ENCODE assay signal across 32 mouse cellular contexts in the genomic region with DNA sequence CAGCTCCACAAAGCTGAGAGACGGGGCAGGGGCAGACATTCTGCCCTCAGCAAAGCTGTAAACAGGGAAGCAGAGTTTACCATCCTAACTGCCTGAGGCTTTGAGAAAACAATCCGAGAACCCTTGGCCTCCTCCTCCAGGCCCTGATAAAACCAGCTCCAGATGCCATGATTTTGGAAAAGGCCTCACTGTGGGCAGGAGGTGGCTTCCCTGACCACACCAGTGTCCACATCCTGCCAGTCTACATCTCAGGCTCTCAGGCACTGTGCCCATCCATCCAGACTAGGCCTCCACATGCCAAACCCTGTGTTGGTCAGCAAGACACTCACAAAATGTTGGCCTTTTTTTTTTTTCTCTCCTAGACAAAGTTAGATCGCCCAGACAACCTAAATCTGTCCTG. TPM values are rescaled to one million over a fixed set of nuclear protein-coding genes. Genes with fewer than 3 reads are reported as not detected.
A peak's percentile ranks its signal among the peaks of the same experiment; 100 is the strongest.
DNase-seq lines count a peak whose midpoint lies in the region; ATAC-seq and TF ChIP-seq lines count a peak whose summit lies in the region.
"Had no signal": no experiment of that assay in that cellular context is flagged by ENCODE, and none has a peak within 500 bp of the region (broad histone marks: within the 10 kb centered on the region; RNA-seq: fewer than 3 reads in every experiment).

No protein-coding gene starts in this region.

- no peak for TF ChIP-seq CTCF in gastrocnemius, adult 2 months (IDR thresholded peaks at IDR 0.05)

- no peak for DNase-seq in gastrocnemius, adult 2 months
- no peak for DNase-seq in gastrocnemius, postnatal 14 days
- peak; percentile 76 for DNase-seq in 3T3-L1 (ENCODE audit: low read depth, low spot score)
- no peak for DNase-seq in layer of hippocampus, adult 18-20 months (ENCODE audit: low spot score in 2 of 2)
- DNase-seq in retina, postnatal 1 day, result no peak
- DNase-seq: adrenal gland, adult 2 months; adrenal gland, postnatal 14 days; cerebellum, adult 11 months; cerebellum, adult 2 months; cerebellum, adult 9-11 months; cerebellum, postnatal 25 days; gastrocnemius, postnatal 10 days; heart, adult 11 months; heart, postnatal 36 days; kidney, adult 18-20 months had no signal

- H3K27me3 ChIP-seq in embryonic facial prominence, embryonic 15.5 days, result no peaks in the 10 kb centered on the region
- H3K27me3 ChIP-seq: forebrain, embryonic 15.5 days; Patski had no signal

- H3K27ac ChIP-seq in gastrocnemius, adult 2 months, result peak overlapping the region; percentile 31; the same call in 1 of the 2 replicates
- no peak overlapping the region for H3K27ac ChIP-seq in embryonic facial prominence, embryonic 15.5 days (replicated peaks)
- H3K27ac ChIP-seq: embryonic facial prominence, embryonic 13.5 days; forebrain, embryonic 12.5 days; forebrain, embryonic 15.5 days; hindbrain, embryonic 10.5 days; hindbrain, embryonic 13.5 days; hindbrain, postnatal 0 days had no signal

- H3K4me1 ChIP-seq in embryonic facial prominence, embryonic 15.5 days, result no peaks in the 10 kb centered on the region
- H3K4me1 ChIP-seq: embryonic facial prominence, embryonic 13.5 days; forebrain, embryonic 12.5 days; forebrain, embryonic 15.5 days; hindbrain, embryonic 10.5 days; hindbrain, embryonic 13.5 days had no signal

- no peak overlapping the region for H3K9ac ChIP-seq in embryonic facial prominence, embryonic 15.5 days
- H3K9ac ChIP-seq: embryonic facial prominence, embryonic 13.5 days; forebrain, embryonic 12.5 days; forebrain, embryonic 15.5 days; hindbrain, embryonic 13.5 days had no signal

- ATAC-seq in embryonic facial prominence, embryonic 15.5 days (ENCODE audit: insufficient number of reproducible peaks, low FRiP score, low TSS enrichment, low read depth), result 0 out of 2 replicates have a peak, but pooled peaks have one; percentile 59
- ATAC-seq: forebrain, embryonic 15.5 days; hindbrain, postnatal 0 days; inflammation-experienced regulatory T-cells, adult 6 months; intestine, embryonic 16.5 days; Patski had no signal

- H3K9me3 ChIP-seq in embryonic facial prominence, embryonic 15.5 days (replicated peaks), result no peaks in the 10 kb centered on the region
- H3K9me3 ChIP-seq: forebrain, embryonic 12.5 days; forebrain, embryonic 15.5 days; hindbrain, embryonic 13.5 days had no signal

- no peak overlapping the region for H3K4me3 ChIP-seq in gastrocnemius, adult 2 months
- H3K4me3 ChIP-seq in embryonic facial prominence, embryonic 15.5 days (replicated peaks), result no peak overlapping the region
- H3K4me3 ChIP-seq: embryonic facial prominence, embryonic 13.5 days; forebrain, embryonic 12.5 days; forebrain, embryonic 15.5 days; hindbrain, embryonic 10.5 days; hindbrain, embryonic 13.5 days had no signal

- H3K4me2 ChIP-seq in embryonic facial prominence, embryonic 15.5 days (replicated peaks), result no peak overlapping the region
- H3K4me2 ChIP-seq: embryonic facial prominence, embryonic 13.5 days; forebrain, embryonic 12.5 days; forebrain, embryonic 15.5 days; heart, embryonic 11.5 days; hindbrain, embryonic 13.5 days had no signal

- H3K36me3 ChIP-seq in embryonic facial prominence, embryonic 15.5 days, result no peaks in the 10 kb centered on the region
- H3K36me3 ChIP-seq: embryonic facial prominence, embryonic 13.5 days; forebrain, embryonic 12.5 days; forebrain, embryonic 15.5 days; hindbrain, embryonic 10.5 days; hindbrain, embryonic 13.5 days had no signal

- intact Hi-C loops in gastrocnemius, adult 2 months (cut with DNase I), result no loop called here
- intact Hi-C loops in gastrocnemius, postnatal 14 days (cut with DNase I; ENCODE audit: low total_unique reads), result no loop called here

- 42% methylated on average over 3 of the region's 3 CpGs for WGBS in embryonic facial prominence, embryonic 15.5 days

RNA-seq across cellular contexts. Expression of a gene that starts 8.9 kb away (rescaled TPM):
- total RNA-seq in gastrocnemius, adult 2 months (2021), result 1 to 10 TPM in 1 of 2 experiments, under 1 TPM in 1; 0.98 to 2.6 TPM
- total RNA-seq in gastrocnemius, postnatal 14 days (2021), result under 1 TPM; 0.08 to 0.60 TPM
- 5.8 and 5.9 TPM in 2 replicates for polyA plus RNA-seq in embryonic facial prominence, embryonic 15.5 days (2015; fragmentation: Nextera tagmentation; extraction: Ambion mirVana)
- total RNA-seq in layer of hippocampus, adult 18-20 months (2021), result not detected
- total RNA-seq: adrenal gland, postnatal 14 days; adrenal gland, postnatal 4 days; common myeloid progenitor, adult 5-6 weeks; gastrocnemius, postnatal 4 days; heart, adult 8-10 months had no signal
- polyA plus RNA-seq: forebrain, embryonic 12.5 days; heart, embryonic 14.5 days; heart, postnatal 0 days; inflammation-experienced regulatory T-cells, adult 6 months; Patski had no signal

RNA-seq across cellular contexts. Expression of a gene that starts 10.7 kb away (rescaled TPM):
- under 1 TPM in 1 of 2 experiments, not detected in 1; 0.33 TPM for total RNA-seq in gastrocnemius, adult 2 months (2021)
- under 1 TPM in 1 of 2 experiments, not detected in 1; 0.20 TPM for total RNA-seq in gastrocnemius, postnatal 14 days (2021)
- polyA plus RNA-seq in embryonic facial prominence, embryonic 15.5 days (2015; fragmentation: Nextera tagmentation; extraction: Ambion mirVana), result 0.14 and 0.21 TPM in 2 replicates
- total RNA-seq in layer of hippocampus, adult 18-20 months (2021), result not detected
- total RNA-seq: adrenal gland, adult 2 months; adrenal gland, postnatal 14 days; adrenal gland, postnatal 4 days; common myeloid progenitor, adult 5-6 weeks; gastrocnemius, postnatal 4 days; heart, adult 8-10 months; heart, postnatal 36 days had no signal
- polyA plus RNA-seq: adrenal gland, adult 2 months; cerebellum, adult 2 months; embryonic facial prominence, embryonic 13.5 days; forebrain, embryonic 12.5 days; forebrain, embryonic 15.5 days; heart, embryonic 11.5 days; heart, embryonic 14.5 days; heart, postnatal 0 days; hindbrain, embryonic 10.5 days; hindbrain, embryonic 13.5 days; inflammation-experienced regulatory T-cells, adult 6 months; intestine, embryonic 16.5 days; Patski had no signal
